Mouse (Mus musculus): ENCODE measurements around the gene Gas2l1.

The Gas2l1 gene

DNA sequence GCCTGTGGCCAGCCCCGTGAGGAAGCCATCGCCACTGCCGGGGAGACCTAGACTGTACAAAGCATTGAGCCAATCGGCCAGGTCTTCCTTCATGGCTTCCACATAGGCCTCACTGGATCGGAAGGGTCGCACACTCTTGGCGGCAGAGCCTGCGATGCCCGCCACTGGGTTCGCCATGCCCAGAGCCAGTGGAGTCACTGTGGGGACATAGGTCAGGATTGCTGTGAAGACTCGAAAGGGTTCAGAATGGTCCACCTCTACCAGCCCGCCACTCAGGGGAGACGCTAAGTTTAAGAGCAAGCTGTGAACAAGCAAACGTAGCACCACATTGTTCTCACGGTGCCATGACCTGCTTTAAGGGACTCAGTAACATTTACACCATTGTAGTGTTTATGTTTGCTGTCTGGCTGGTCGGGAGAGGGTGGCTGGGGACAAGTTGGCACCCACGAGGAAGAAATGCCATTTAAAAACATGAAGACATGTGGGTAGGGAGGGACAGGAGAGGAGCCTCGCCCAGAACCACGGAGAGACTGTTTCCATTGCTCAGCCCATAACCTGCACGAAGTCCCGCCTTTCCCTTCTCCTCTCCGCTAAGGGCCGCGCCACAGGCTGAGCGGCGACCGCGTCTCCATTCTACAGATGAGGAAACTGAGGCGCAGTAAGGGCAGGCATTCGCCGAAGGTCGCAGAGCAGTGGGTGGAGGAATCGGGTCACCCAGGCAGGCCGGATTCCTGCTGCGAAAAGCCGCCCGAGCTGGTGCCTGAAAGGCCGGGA is 658 bp downstream of the Gas2l1 start:
- no peak for DNase-seq (ENCODE audit: low spot score)

DNA sequence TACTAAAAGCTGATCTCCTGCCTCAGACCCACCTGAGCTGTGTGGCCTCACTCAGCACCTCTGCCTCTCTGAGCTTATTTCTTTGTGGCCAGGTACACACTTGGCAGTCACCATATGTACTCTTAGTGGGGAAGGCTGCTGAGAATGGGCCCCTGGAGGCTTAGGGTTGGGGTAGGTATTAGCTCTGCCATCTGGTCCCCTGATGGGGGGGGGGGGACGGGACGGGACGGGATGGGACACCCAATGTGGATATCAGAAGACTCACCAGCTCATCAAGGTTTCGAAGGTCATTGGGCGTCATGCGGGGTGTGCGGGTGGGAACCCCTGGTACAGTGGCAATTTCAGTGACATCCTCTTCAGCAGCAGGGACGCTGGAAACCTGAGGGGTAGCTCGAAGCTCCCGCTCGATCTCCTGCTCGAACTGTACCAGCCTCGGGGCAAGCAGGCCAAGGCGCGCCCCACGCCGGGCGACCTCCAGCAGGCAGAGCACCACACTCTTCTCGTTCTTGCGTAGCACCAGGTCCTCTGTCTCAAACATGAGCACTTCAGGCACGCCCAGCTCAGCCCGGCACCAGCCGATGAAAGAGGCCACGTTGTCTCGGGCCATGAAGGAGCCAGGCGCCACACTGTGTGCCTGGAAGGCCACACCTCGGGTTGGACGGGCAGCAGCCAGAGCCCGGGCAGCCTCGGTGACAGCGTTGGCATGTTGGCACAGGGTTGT is 1.4 kb downstream of the Gas2l1 start:
- no peak for DNase-seq (ENCODE audit: low spot score)

DNA sequence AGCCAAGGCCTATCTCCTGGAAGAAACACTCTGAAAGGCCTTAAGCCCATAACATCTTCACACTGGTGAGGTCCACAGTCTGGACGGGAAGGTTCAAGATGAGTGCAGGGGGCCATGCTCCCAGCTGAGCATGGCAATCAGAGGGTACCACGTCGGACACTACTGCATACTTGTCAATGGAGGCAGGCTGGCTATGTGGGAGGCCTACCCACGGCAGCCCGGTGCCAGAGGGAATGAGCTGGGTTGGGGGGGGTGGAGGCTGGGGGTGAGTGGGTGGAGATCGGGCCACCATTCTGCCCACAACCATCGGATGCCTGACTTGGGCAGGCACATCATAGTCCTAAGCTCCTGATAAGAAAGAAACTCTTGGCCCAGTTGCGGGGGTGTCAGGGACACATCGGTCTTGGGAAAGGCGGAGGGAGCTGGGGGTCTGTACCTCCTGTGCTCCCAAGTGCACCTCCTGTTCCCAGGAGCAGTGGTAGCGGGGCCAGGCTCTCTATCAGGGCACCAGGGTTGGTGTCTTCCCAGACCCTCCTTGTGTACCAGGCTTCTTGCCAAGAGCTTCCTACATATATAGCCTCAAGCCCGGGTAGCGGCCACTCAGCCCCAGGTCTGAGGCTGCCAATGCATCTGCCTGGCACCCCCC is 2.1 kb downstream of the Gas2l1 start:
- DNase-seq (ENCODE audit: low spot score), result no peak

GRCm38 (mm10) chr11:5062326-5062725 is 2.8 kb downstream of the Gas2l1 start:
- no peak for DNase-seq (ENCODE audit: low spot score)

DNA sequence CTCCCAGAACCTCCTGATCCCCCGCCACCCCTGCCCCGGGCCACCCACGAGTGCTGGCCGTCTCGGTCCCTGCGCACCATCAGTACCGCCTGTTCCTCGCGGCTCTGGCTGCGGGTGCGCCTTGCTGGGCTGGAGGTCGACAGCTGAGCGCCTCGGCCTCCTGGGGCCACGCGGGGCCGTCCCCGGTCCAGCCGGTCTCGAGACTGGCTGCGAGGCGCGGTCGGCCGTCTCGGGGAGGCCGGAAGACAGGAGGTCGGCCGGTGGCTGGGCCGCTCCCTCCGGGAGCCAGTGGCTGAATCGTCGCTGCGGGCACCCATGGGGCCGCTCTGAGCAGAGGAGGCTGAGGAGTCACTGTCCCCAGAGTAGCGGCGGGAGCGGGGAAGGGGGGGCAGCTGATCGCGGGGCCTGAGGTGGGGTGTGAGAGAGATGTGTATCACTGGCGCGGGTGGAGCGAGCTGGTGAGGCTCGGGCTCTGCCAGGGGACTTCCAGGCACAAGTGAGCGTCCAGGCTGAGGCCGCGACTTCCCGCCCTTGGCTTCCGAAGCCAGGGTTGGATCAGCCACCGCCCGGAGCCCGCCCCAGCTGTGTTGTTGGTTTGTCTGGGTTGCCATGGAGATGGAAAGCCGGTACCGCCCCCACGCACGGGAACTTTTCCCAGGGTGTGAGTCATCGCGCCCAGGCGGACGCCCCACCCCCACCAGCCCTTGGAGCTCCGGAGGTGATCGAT is 3.6 kb downstream of the Gas2l1 start:
- DNase-seq (ENCODE audit: low spot score), result peak; percentile 87

DNA sequence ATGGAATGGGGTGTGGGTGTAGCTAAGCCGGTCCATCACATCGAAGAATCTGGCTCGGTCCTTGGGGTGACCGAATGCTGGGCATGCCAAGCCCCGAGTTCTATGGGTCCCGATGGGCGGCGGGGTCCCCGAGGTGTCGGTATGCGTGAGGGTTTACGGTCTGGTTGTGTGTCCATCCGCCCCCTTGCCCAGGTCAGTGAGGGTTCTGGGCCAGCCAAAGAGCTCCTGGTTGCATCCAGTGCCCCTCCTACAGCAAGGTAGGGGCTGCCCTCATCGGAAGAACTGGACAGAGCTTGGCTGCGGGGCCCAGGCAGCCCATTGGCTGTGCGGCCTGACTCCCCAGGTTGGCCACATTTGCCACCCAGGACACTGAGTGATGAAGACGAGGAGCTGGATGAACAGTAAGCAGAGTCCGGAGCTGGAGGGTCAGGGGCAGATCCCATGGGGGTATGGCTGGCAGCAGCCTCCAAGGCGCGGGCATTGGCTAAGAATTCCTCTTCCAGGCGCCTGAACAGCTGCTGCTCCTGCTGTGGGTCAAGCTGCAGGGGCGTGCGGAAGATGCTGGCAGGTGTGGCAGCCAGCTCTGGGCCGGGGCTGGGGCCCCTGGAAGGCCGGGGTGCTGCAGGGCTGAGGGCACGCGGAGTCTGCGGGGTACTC is 4.2 kb downstream of the Gas2l1 start:
- peak; percentile 47 for DNase-seq (ENCODE audit: low spot score)

GRCm38 (mm10) chr11:5059704-5060156 is 5.4 kb downstream of the Gas2l1 start:
- peak; percentile 71 for DNase-seq (ENCODE audit: low spot score)

GRCm38 (mm10) chr11:5059230-5059629 is 5.9 kb downstream of the Gas2l1 start:
- no peak for DNase-seq (ENCODE audit: low spot score)

DNA sequence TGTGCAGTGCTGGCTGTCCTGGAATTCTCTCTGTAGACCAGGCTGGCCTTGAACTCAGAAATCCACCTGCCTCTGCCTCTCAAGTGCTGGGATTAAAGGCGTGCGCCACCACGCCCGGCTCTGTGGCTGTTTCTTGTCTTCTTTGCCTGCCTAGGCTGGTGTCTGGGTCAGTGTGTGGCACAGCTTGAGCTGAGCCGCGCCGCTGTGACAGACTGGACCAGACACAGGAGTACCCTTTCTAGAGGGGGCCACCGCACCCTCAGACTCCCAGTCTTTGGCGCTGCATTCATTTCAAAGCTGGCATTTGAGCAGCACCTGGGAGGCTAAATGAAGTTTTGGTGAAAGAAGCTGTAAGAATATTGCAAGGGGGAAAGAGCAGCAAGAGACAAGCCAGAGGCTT is 6.3 kb downstream of the Gas2l1 start:
- no peak for DNase-seq (ENCODE audit: low spot score)

DNA sequence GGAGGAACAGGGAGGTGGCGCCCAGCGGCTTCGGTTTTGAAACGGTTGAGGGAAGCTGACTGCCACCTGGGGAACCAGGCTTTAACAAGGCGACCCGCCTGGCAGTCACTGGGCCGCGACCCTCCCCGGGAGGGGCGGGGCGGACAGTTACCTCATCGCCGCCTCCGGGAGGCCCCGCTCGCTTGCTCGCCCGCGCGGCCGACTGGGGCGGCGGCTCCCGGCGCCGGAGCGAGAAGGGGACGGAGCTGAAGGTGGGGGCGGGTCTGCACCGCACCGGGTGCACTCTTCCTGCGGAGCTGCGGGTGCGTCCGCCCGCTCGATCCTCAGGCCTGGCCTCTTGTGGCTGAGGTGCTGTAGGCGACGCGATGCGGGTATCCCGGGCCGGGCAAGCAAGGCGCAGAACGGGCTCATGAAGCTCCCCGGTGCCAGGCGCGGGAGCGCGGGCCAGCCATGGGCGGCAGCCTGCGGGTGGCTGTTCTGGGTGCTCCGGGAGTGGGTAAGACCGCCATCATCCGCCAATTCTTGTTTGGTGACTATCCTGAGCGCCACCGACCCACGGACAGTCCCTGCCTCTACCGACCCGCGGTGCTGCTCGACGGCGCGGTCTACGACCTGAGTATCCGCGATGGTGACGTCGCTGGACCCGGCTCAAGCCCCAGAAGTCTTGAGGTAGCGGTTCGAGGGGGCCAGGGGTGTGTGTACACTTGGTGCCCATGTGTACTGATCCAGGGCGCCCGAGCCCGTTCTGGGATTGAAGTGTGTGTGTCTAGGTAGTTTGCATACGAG is 7.1 kb downstream of the Gas2l1 start, which contains the start of gene Rasl10a:
Gene Rasl10a (plus strand): TSS at position 273 of the 786 bp plus-strand sequence.
- peak; percentile 41 for DNase-seq (ENCODE audit: low spot score)

DNA sequence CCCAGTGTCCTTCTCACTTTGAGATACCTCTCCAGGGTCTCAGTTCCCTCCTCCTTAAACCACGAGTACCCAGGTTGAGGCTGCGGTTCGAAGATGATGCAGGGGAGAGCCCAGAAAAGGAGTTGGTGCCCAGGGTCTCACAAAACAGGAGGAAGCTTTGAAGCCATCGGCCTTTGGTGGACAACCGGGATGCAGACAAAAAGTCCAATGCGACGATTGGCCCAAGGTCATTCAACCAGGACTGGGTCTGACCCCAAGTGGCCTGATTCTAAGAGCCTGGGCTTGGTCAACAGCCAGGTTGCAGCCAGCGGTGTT is 7.6 kb downstream of the Gas2l1 start:
- DNase-seq (ENCODE audit: low spot score), result no peak

DNA sequence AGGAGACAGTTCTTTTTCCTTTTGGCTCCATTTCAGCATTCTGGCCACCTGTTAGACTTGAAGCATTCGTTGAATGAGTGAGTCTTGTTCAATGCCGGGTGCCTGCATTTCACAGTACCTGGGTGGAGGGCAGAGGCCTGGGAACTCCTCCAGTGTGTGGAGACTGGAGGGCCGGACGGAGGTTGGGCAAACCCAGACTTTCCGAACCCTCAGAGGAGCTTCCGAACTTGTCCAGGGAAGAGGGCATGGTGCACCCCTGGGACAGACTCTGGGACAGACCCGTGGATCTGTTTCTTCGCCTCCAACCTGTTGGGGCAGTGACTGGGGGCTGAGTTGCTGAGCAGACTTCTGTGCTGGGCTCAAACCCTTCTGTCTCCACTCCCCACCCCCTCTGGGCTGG is 8.1 kb downstream of the Gas2l1 start:
- DNase-seq (ENCODE audit: low spot score), result no peak

DNA sequence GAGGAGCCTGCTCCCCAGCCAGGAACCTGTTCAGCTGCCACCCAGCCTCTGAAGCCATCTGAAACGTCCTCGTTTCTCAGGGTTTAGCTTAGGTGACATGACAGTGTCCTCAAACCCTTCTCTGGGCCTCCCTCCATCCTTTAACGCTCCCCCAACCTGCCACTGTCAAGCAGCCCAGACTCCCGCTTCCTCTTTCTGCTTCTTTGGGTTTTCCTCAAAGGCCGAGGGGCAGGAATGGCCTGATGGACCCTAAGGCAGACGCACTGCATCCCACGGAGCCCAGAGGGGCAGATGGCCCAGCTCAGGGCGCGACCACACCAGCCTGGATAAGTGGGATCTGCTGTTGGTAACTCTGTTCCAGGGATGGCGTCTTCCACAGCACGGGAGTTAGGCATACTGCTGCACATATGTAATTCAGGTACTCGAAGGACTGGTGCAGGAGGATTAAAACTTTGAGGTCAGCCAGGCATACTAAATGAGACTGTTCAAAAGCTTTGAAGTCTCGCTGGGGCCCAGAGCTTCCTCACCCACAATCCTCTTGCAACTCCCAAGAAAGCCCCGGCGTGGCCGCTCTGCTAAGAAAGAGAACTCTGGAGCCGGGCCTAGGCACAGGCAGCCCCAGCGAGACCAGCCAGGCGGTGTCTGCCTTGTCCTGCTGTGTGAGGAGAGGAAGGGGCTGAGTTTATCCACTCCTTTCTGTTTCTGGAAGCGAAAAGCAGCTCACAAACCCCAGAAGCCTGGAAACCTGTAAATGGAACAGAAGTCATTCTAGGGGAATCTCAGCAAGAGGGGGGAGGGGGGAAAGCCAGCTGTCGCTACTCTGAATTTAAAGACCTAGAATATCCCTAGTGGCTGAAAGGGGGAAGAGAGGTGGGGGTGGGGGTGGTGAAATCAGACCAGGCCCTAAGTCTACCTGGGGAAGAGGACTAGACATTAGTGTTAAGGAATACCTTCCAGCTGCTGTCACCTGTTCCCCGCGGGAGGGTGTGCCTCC is 8.9 kb downstream of the Gas2l1 start:
- peak; percentile 46 for DNase-seq (ENCODE audit: low spot score)

- DNase-seq (ENCODE audit: low spot score), result no peak
Measured at GRCm38 (mm10) chr11:5054874-5055273, 10.3 kb downstream of the Gas2l1 start.

DNA sequence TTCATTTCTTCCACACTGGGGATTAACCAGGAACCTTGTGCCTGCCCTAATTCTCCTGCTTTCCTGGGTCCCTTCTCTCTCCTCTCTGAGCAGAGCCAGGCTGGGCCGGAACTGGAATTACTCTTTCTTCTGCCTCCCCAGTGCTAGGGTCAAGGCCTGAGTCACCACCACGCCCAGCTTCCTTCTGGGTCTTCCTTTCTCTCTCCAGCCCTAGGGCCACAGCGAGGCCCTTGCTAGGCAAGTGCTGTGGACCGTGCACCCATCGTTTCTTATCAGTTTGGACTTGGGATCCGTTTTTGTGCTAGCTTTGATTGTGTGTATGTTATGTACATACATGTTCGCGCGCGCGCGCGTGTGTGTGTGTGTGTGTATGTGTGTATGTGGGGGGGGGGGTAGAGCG is 11.0 kb downstream of the Gas2l1 start:
- DNase-seq (ENCODE audit: low spot score), result no peak

DNA sequence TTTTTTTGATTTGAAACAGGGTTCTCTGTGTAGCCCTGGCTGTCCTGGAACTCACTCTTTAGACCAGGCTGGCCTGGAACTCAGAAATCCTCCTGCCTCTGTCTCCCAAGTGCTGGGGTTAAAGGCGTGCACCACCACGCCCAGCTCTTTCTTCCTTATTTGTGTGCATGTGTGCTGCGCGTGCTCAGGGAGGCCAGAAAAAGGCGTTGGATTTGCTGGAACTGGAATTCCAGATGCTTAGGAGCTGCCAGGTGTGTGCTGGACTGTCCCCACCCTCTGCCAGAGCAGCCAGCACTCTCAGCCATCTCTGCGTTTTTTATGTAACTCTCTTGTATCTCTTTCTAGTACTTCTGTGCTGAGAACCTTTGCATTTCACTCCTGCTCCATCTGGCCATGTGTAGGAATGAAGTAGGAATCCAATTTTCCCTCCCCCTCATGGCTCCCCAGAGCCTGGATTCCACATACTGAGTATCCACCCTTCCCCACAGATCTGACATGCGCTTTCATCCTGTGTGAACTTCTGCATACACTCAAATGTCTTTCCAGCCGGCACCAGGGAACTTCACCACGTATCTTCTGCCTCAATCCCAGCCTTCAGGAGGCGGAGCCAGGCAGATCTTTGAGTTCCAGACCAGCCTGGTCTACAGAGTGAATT is 12.8 kb downstream of the Gas2l1 start:
- no peak for DNase-seq (ENCODE audit: low spot score)

GRCm38 (mm10) chr11:5051629-5052028 is 13.5 kb downstream of the Gas2l1 start:
- no peak for DNase-seq (ENCODE audit: low spot score)

- no peak for DNase-seq (ENCODE audit: low spot score)
Measured at GRCm38 (mm10) chr11:5046321-5046926, 18.7 kb downstream of the Gas2l1 start.
